Mouse (Mus musculus) left cerebral cortex, postnatal 10 days (tissue): ENCODE measurements around the gene Rab31. TPM values are rescaled to one million over a fixed set of nuclear protein-coding genes. Genes with fewer than 3 reads are reported as not detected.

ENCODE experiments used
- DNase-seq, 2 experiments: peaks; one replicate each; pipeline ENCODE4 v3.0.0; 2021 to 2022; ENCODE audit warnings: low spot score in 2 of 2, mixed read lengths in 1 of 2; ENCODE audit errors: extremely low spot score in 1 of 2
- intact Hi-C: fragments of 180-260 bp; cut with DNase I; formaldehyde crosslinking; loops from one replicate; pipeline ENCODE4 v1.15.1; 2025
- total RNA-seq, 2 experiments: library from RNA; stranded (reverse); gene quantifications; 2 replicates each; pipeline ENCODE4 v1.2.3; 2021

Gene Rab31
- total RNA-seq, 2 experiments from 2014 or later, result 82.5 to 84.5 TPM

GRCm38 (mm10) chr17:65784610-65785140, 12.1 kb upstream of the Rab31 start:
- no peak for DNase-seq
- intact Hi-C loops, result loop anchor here (5.0 kb wide), 1 partner anchor 172 kb away; the partner anchor contains the start of gene Vapa

GRCm38 (mm10) chr17:65783182-65784161, 10.9 kb upstream of the Rab31 start:
- intact Hi-C loops, result loop anchor here (5.0 kb wide), 1 partner anchor 171 kb away; the partner anchor contains the start of gene Vapa
- DNase-seq, result peak; percentile 55 to 91

GRCm38 (mm10) chr17:65782551-65783141, 10.1 kb upstream of the Rab31 start, which contains the start of gene Ppp4r1:
Ppp4r1 (plus strand) TSS chr17:65782573.
- peak; percentile 66 to 92 for DNase-seq
- intact Hi-C loops, result loop anchor here (5.0 kb wide), 1 partner anchor 170 kb away; the partner anchor contains the start of gene Vapa

GRCm38 (mm10) chr17:65780970-65781369, 8.4 kb upstream of the Rab31 start:
- intact Hi-C loops, result loop anchor here (5.0 kb wide), 1 partner anchor 169 kb away; the partner anchor contains the start of gene Vapa
- no peak for DNase-seq

- intact Hi-C loops, result no loop called here
- DNase-seq, result no peak
Observed at GRCm38 (mm10) chr17:65777461-65777860, 4.9 kb upstream of the Rab31 start.

GRCm38 (mm10) chr17:65776228-65776627, 3.7 kb upstream of the Rab31 start:
- intact Hi-C loops, result no loop called here
- no peak for DNase-seq

- DNase-seq, result no peak
- intact Hi-C loops, result loop anchor here (5.0 kb wide), 1 partner anchor 67 kb away; no protein-coding TSS in a partner anchor
Observed at GRCm38 (mm10) chr17:65774439-65774838, 1.9 kb upstream of the Rab31 start.

- intact Hi-C loops, result loop anchor here (5.0 kb wide), 1 partner anchor 66 kb away; no protein-coding TSS in a partner anchor
- DNase-seq, result no peak
Observed at GRCm38 (mm10) chr17:65773617-65774016, 1.1 kb upstream of the Rab31 start.

- intact Hi-C loops, result loop anchor here (5.0 kb wide), 1 partner anchor 64 kb away; no protein-coding TSS in a partner anchor
- peak in 1 of 2 experiments; percentile 58 for DNase-seq
Observed at GRCm38 (mm10) chr17:65770982-65771915, 1.3 kb downstream of the Rab31 start.

GRCm38 (mm10) chr17:65768486-65768885, 4.1 kb downstream of the Rab31 start:
- intact Hi-C loops, result no loop called here
- peak in 1 of 2 experiments; percentile 66 for DNase-seq

GRCm38 (mm10) chr17:65763221-65763620, 9.3 kb downstream of the Rab31 start:
- intact Hi-C loops, result no loop called here
- DNase-seq, result no peak

- intact Hi-C loops, result no loop called here
- no peak for DNase-seq
Observed at GRCm38 (mm10) chr17:65757150-65757549, 15.4 kb downstream of the Rab31 start.

GRCm38 (mm10) chr17:65755857-65756256, 16.7 kb downstream of the Rab31 start:
- DNase-seq, result no peak
- intact Hi-C loops, result no loop called here

- intact Hi-C loops, result no loop called here
- no peak for DNase-seq
Observed at GRCm38 (mm10) chr17:65753130-65753529, 19.4 kb downstream of the Rab31 start.

- intact Hi-C loops, result no loop called here
- no peak for DNase-seq
Observed at GRCm38 (mm10) chr17:65750301-65750700, 22.3 kb downstream of the Rab31 start.

- intact Hi-C loops, result no loop called here
- DNase-seq, result no peak
Observed at GRCm38 (mm10) chr17:65749803-65750202, 22.7 kb downstream of the Rab31 start.

- intact Hi-C loops, result no loop called here
- no peak for DNase-seq
Observed at GRCm38 (mm10) chr17:65748997-65749396, 23.6 kb downstream of the Rab31 start.

- no peak for DNase-seq
- intact Hi-C loops, result no loop called here
Observed at GRCm38 (mm10) chr17:65746314-65746713, 26.2 kb downstream of the Rab31 start.
